Mouse (Mus musculus) 3T3-L1 (cell line): ENCODE data around the gene Gpr173.

Source experiments
- DNase-seq: peaks from one replicate; pipeline ENCODE4 v3.0.0-alpha.2; 2015; ENCODE audit warnings: low read depth, low spot score

Gpr173 gene

DNA sequence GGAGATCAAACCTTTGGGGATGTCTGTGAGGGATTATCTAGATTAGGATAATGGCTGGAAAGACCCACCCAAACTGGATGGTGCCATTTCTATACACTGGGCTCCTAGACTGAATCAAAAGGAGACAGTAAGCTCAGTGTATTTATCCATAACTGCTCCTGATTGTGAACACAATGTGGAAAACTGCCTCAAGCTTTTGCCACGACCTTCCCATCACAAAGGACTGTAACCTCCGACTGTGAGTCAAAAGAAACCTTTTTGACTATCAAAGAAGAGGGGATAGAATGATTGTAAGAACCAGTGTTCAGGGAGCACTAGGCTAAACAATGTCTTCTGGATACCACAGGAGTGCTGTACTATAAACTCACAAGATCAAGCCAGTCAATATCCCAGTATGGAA is 62.3 kb downstream of the Gpr173 start:
- DNase-seq, result no peak
